Mouse (Mus musculus) cerebellum, postnatal 25 days (tissue): Measurements from ENCODE around the gene Mef2c.
A peak's percentile ranks its signal among the peaks of the same experiment; 100 is the strongest.

Experiments used
- DNase-seq, 2 experiments: peaks; one replicate each; pipeline ENCODE4 v3.0.0; 2021; ENCODE audit warnings: mixed read lengths in 2 of 2

The Mef2c gene

DNA sequence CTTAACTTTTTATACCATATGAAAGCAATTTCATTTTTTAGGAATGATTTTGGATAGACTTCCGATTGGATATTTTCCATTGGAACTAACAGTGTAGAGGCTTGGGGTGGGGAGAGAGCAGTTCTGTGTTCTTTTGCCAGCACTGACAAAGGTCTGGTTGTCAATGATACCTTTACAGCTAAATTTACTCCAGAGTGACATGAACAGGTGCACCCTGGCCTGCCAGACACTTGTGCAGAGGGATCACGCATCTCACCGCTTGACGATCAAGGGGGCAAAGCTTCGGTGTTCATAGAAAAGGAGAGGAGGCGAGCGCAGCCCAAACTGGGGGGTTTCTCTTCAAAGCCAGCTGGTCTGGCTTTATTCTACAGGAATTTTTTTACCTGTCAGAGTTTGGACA is at the start of gene Mef2c:
TSS of gene Mef2c (plus strand) at position 116 of the 400 bp plus-strand sequence.
- DNase-seq = no peak

DNA sequence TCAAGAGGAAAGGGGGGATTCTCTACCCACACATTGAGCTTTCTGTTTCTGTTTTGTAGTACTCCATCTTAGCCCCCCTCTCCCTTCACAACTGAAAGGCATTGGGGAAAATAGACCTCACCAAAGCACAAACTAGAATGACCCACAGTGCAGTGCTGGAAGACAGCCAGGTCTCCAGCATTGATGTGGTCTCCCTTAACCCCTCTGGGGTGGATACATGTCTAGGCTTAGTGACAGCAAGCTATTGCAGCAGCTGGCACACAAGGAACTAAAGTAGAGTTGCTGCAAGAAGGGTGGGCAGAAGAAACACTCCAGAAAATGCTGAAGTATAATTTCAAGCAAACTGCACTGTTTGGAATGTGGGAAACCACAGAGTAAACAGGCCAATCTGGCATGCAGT is 45.1 kb upstream of the Mef2c start:
- no peak for DNase-seq

DNA sequence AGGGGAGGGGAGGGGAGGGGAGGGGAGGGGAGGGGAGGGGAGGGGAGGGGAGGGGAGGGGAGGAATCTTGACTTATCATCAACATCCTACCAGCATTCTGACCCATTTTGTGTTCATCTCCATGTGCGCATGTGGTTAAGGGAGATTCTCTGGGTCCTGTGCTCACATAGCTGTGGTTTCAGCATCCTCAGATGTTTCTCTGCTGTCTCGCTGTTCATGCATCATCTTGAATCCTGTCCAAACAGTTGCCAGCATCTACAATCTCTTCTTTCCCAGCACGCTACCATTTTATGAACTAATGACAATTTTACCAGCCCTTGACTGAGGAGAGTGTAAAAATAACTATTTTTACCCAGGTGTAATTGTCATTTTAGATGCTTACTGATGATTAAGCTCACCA is 44.2 kb upstream of the Mef2c start:
- no peak for DNase-seq

DNA sequence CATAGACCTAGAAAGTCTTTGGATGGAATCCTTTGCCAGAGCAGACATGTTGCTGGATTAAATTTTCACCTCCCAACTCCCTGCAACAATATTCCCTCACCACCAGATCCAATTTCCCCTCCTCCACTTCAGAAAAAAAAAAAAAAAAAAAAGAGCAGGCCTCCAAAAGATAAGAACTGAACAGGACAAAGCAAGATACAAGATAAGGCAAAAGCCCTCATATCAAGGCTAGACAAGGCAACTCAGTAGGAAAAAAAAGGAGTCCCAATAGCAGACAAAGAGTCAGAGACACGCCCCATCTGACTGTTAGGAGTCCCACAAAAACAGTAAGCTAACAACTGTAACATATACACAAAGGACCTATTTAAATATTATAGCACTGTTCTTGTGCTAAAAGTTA is 43.2 kb upstream of the Mef2c start:
- DNase-seq = no peak

DNA sequence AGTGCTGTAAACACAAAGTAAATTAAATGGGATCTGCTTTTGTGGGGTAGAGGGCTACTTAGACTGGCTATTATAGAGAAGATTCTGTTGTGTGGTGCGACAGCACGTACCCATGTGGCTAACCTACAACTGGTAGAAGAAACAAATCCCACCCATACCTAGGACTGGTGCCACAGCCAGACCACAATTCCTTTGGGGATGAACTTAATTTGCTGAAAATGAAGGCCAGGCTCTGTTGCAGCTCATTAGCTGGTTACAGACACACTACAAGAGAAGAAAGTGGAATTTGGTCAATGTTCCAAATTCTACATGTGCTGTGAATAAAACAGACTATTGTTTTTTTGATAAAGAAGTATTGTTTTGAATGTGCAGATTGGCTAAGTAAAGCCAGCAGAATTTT is 42.3 kb upstream of the Mef2c start:
- DNase-seq = no peak

DNA sequence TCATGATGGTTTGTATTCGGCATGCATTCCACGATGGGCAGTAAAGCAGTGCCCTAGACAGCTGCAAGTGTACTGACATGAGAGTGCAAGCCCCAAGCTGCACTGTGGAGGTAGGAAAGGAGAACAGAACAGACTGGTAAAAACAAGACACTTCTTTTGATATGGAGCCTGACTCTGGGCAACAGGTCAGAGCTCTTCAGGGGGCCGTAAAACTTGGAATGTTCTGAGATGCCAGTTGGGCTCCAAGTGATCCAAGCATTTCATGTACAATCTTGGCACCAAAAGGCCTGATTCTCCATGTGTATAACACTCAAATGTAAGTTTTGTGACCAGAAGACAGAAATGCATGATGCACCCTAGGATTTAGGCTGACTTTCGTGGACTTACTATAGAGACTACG is 37.1 kb upstream of the Mef2c start:
- DNase-seq = peak; percentile 23 to 45

DNA sequence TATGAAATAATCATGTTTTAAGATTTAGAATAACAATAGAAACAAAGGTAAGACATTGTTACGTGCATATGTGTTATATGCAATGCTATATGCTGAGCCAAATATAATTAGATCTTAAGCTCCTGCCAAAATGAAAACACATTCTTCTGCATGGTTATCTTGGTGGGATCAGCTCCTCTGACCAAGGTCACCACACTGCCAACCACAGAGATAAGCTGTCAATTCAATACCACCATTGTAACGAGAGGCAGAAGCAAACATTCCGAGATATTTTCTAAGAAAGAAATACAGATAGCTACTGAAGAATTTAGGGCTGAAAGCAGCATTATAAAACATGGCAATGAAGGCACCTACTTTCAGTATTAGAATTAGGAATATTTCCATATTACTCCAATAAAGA is 35.0 kb upstream of the Mef2c start:
- no peak for DNase-seq

DNA sequence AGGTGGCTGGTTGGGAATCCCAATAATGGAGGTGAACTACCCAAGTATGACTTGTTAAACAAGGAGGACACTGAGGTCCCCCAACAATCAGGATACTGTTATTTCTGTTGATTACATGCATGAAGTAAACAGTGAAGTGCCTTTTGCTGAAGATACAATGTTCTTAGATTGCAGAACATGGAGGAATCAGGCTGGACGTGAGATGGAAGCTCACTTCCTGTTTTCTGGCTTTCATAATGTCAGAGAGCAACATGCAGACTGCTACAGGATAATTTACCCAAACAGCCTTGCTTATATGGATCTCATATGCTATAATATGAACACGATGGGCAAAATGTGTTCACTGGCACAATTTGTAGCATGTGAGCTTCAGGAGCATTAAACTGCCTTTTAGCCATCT is 30.1 kb upstream of the Mef2c start:
- DNase-seq = no peak

DNA sequence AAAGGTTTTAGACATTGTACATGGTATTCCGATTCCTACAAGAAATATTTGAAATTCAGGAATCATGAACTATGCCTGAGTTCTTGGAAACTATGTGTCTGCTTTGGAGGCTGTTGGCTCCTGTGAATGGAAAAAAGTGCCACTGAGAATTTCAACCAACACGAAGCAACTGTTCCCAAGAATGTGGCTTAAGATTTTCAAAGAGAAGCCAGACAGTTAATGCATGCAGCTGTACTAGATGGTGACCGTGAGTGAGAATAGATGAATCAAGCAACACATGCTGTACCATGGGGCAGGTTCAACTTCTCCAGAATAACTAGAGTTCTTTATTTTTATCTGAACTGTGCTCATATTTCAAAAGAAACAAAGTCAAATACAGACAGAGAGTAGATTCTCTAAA is 23.4 kb upstream of the Mef2c start:
- no peak for DNase-seq

DNA sequence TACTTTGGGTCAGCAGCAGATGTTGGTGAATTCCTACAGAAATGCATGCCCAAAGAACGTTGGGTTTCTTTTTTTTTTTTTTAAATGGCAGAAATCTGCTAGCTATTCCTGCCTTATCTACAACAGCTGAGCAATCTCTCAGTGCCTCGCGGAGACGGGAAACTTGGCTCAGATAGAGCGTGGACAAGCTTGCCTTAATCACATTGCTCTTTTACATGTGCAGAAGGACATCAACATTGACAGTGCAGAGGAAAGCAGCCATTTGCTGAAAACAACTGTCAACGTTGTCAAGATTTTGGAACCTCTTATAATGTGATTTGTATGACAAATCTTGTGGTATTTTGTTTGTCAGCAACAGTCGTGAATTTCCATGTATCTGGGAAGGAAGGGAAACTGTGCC is 22.5 kb upstream of the Mef2c start:
- no peak for DNase-seq

DNA sequence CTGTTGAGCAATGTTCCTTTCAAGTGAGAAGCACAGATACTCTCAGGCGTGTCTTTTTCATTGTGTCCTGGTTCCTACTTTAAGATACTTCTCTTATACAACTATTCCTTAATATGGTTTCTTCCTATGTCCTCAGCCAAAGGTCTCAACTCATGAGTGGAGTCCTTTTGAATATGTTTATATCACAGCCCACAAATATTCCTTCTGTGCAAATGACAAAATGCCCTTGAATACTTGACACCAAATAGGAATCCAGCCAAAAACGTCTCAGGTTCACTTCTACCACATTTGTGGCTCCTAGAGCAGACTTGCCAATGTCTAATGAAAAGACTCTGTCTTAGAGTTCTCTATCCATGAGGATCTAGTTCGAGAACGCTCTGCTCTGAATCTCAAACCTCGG is 21.7 kb upstream of the Mef2c start:
- DNase-seq = no peak

DNA sequence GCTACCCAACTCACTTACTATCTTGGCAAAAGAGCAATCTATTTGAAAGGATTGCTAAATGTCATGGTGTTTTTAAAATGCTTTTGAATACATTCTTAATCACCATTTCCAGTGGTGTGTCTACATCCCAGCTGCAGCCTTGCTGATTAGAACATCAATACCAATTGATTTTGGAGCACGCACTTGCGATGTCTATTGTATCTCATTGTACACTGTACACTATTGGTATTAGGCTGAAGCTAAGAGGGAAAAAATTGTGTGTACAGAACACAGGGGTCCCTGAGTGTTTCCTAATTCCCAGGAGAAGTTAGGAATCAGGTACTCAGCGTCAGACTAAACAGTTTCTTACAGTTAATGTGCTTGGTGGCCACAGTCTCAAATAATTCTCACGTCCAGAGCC is 19.6 kb upstream of the Mef2c start:
- no peak for DNase-seq

DNA sequence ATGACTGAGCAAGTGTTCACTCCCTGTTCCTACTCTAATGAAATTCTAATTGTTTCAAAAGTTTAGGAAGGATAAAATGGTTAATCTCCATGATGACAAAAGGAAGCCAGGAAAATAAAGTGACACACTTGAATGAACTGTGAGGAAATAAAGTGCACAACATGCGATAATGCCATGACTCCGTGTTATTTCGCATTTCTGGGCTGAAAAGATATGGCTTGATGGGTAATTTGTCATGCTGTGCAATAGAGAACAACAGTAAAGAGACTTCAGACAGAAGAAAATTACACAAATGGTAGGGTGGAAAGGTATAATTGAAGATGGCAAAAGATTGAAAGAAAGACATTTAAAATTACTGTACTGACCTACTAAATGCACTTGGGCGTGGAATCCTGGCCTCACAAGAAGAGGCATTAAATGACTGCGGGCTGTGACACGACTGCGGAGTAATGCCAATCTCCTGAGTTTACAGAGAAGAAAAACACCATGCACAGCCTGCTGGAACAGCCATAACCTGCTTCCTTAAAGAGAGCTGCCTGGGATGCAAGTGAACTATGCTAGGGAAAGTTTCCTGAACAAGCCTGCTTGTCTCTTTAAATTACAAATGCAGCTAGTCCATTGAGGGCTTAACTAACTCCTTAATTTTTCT is 19.0 kb upstream of the Mef2c start:
- no peak for DNase-seq

DNA sequence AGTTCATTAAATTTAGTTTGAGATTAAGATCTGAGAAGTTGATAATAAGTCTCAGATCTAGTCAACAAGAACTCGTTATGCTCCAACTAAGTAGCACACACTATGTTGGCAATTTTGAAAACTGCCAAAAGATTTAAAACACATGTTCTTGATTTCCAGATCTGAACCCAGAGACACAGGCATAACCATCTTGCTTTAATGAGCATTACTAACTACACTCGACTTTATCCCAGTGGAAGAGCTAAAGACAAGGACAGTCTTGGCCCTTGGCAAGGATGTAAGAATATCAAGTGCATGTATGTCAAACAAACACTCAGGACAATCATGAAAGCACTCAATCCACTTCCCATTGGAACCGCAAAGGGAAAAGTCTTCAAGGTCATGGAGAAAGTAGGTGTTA is 11.8 kb upstream of the Mef2c start:
- no peak for DNase-seq

DNA sequence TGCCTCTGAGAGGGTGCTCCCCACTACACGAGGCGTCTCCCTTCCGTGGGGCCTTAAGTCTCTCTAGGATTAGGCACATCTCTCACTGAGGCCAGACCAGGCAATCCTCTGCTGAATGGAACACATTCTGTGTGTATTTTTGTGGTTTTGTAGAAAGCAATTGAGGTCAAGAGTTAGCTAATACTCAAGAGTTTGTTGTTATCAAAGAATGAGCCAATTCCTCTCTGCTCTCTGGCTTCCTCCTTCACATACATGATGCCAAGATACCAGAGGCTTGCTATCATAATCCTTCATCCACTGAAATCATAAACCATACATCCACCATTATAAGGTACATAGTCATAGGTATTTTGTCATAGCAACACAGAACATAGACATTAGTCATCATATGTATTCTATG is 6.1 kb upstream of the Mef2c start:
- DNase-seq = no peak

DNA sequence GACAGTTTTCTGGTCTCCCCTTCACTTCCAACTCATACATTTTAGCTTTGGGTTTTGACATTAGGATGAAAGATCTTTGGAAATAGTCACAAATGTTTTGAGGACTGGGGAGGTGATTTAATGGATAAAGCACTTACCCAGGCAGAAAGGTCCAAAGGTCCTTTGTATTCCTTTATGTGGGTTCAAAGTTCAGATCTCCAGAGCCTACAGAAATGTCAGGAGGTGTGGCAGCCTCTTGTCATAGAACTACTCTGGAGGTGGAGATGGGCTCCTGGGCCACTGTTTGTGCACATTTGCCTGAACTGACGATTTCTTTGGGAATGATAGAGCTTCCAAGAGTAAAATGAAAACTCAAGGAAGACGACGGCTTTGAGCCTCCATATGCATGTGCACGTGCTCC is 4.3 kb upstream of the Mef2c start:
- DNase-seq = no peak

DNA sequence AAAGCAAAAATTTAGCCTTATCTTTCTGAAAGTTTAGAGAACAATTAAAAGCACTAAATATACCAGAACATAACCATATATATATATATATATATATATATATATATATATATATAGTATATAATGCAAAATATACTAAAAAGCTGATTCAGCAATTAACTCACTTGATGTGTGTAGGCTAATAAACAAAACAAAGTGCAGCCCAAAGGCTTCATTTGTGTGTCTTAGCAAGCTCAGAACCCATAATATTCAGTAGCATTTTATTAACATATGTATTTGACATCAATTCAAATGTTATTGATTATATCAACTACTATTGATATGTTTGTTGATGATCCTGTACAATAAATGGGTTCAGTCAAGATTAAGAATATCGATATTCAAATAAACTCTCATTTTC is 3.9 kb downstream of the Mef2c start:
- DNase-seq = no peak

DNA sequence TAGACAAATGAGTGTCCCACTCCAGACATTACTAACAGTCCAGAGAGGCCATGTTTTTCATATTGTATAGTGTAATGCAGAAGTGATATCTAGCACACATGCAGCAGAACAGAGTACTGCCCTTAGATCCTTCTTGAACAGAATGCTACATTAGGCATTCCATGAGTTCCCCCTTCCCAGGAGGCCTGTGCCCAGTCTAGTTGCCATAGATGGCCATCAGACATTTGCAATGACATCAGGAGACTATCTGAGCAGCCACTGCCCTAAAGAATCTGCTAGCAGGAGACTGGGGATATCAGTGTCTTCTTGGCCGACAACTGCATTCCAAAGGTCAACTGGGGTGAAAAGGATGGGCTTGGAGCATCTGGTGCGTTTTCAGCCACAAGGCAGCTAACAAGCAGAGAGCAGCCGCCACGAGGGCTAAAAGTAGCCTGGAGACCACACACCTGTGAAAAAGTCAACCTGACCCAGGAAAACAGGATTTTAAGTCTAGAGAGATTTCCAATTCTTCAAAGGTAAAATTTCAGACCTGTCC is 11.2 kb downstream of the Mef2c start:
- DNase-seq = no peak

DNA sequence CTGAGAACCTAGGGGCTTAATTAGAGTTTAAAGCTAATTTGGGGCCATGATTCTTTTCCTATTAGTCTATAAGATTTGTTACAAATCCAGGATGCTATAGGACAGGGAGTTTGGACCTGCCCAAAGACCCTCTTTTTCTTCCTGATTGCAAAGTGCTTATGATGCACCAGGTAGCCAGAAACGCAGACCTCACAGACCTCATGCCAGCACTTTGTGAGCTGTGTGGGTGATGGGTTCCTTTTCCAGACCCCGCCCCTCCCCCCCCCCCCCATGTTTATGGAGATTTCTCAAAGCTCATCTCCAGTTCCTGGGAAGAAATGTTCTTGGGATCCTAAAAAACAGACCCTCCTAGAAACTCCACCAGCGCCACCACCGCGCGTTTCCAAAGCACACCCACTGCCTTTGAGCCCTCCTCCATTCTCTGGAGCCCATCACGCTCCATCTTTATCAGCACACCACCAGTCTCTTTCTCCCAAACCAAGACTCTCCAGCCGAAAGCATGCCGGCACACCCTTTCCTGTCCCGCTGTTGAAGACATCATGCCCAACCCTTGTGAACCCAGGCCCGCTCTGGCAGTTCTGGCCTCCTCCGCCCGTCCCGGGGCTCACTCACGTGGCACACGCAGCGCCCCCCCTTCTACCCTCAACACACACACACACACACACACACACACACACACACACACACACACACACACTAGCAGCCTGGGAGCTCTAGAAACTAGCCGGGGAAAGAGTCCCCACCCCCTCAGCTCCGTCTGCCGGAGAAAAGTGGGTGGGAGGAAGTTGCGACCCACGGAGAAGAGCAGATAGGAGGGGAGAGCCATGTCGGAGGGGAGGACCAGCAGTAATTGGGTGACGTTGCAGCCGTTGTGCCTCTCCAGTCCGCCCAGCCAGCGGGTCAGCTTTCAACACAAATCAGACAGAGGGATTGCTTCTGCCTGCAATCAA is 14.1 kb downstream of the Mef2c start:
- peak; percentile 61 to 62 for DNase-seq

DNA sequence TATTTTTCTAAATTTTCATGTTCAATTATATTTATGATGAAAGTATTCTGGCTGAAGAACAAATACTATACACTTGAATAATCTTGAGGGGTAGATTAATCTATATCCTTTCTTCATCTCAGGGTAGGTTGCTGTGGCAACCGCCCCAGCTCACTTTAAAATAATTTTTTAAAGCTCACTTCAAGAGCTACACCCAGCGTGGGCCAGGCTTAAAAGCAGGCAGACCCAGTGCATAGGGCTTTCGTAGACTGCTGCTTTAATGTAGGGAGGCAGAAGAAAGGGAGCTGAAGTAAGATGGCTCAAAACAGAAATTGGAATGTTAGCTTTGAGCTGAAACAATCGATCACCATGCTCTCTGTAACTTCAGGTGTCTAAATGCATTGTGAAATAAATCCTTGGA is 17.0 kb downstream of the Mef2c start:
- no peak for DNase-seq

DNA sequence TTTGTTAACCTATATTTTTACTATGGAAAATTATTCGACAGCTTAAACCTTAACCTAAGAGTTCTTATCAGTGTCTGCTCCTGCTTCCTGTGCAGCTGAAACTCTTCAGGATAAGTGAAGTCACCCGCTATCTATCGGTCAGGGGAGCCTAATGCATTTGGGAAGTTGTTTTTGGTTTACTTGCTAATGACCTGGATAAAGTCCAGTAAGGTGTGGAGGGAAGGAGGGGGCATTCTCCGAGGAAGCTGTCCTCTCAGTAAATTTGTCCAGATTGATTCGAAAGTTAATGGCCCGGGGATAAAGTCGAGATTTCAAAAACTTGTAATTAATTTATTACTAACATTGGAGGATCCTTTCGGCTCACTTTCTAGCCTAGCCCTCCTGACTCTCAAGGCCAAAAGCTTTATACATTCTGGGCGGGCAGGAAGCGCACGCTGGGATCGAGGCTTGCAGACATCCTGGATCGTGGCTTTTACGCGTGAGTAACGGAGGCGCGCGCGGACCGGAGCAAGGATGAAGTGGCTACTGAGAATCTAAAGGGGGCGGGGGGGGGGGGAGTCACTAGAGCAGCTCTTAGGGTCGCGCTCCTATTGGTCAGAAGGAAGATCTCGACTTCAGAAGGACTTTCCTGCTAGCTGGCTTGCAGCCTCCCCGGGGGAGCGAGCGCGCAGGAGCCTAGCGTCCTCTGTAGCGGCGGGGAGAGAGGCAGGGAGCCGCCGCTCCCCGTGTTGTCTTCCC is 19.6 kb downstream of the Mef2c start:
- DNase-seq = peak; percentile 73 to 79

DNA sequence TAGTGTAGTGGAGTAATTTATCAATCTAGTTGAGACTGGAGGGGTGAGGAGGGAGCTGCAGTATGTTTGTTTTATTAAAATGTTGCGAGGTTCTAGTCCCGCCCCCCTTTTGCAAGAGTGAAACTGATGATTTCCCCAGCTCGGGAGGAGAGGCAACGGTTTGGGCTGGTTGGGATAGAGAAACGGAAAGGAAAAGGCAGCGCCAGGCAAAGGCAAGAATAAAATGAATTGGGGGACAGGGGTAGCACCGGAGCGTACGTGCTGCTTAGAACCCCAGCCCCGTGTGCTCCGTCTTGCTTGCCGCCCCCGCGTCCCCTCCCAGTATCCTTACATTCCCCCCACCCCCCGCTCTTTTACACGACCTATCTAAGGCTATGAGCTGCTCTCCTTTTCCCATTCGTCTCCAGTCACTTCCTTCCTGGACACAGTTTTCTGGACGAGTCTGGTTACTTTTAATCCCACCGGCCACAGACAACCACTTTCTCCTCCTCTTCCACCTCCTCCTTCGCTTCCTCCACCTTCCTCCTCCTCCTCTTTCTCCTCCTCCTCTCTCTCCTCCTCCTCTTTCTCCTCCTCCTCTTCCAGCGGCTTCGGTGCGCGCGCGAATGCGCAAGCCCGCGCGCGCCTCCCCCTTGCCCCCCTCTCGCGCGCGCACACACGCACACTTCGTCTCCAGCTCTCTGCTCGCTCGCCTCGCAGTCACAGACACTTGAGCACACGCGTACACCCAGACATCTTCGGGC is 20.5 kb downstream of the Mef2c start:
- peak; percentile 75 to 87 for DNase-seq
